Mouse (Mus musculus) bone marrow macrophage, adult 2 months (primary cell): Measurements from ENCODE around the gene Gm19935. TPM values are rescaled to one million over a fixed set of nuclear protein-coding genes. Genes with fewer than 3 reads are reported as not detected.

Experiments
- H3K27ac ChIP-seq: 2 replicates; pipeline ENCODE4 v1.5.1; 2012; ENCODE audit warnings: low read depth, low read length; ENCODE audit not compliant: insufficient read depth
- H3K4me1 ChIP-seq: 2 replicates; pipeline ENCODE4 v1.6.1; 2012; ENCODE audit warnings: low read length; ENCODE audit not compliant: control insufficient read depth, insufficient read depth
- H3K4me3 ChIP-seq: 2 replicates; pipeline ENCODE4 v1.5.1; 2012; ENCODE audit warnings: mild to moderate bottlenecking, low read length, moderate library complexity; ENCODE audit not compliant: insufficient read depth
- CTCF ChIP-seq: IDR thresholded peaks from 2 replicates; pipeline ENCODE4 v1.5.1; 2012; ENCODE audit warnings: low read depth, mild to moderate bottlenecking, low read length, moderate library complexity
- POLR2A ChIP-seq: IDR thresholded peaks from 2 replicates; pipeline ENCODE4 v1.6.1; 2012; ENCODE audit warnings: mild to moderate bottlenecking, low read depth, low read length, borderline replicate concordance
- polyA plus RNA-seq: library from polyadenylated mRNA; stranded (reverse); fragments of >200 nt; gene quantifications from 2 replicates; pipeline ENCODE4 v1.2.4, GENCODE M21; 2012; ENCODE audit not compliant: missing spikeins, insufficient read depth, insufficient read length

The Gm19935 gene
- polyA plus RNA-seq, 1 experiment, result not detected

- Histone ChIP-seq H3K4me3 (no peak overlapping the region), H3K4me1 (peaks cover 25% of the 10 kb centered on the region), H3K27ac (no peak overlapping the region)
Observed at GRCm38 (mm10) chr8:90830980-90831379, 13.8 kb upstream of the Gm19935 start.

GRCm38 (mm10) chr8:90829825-90830224, 12.6 kb upstream of the Gm19935 start:
- H3K4me1 ChIP-seq, result peaks cover 34% of the 10 kb centered on the region
- no peak overlapping the region for H3K27ac ChIP-seq
- H3K4me3 ChIP-seq, result no peak overlapping the region
- TF ChIP-seq CTCF (no peak), POLR2A (no peak)

More at GRCm38 (mm10) chr8:90830980-90831379, 13.8 kb upstream of the Gm19935 start:
- TF ChIP-seq CTCF (no peak), POLR2A (no peak)

DNA sequence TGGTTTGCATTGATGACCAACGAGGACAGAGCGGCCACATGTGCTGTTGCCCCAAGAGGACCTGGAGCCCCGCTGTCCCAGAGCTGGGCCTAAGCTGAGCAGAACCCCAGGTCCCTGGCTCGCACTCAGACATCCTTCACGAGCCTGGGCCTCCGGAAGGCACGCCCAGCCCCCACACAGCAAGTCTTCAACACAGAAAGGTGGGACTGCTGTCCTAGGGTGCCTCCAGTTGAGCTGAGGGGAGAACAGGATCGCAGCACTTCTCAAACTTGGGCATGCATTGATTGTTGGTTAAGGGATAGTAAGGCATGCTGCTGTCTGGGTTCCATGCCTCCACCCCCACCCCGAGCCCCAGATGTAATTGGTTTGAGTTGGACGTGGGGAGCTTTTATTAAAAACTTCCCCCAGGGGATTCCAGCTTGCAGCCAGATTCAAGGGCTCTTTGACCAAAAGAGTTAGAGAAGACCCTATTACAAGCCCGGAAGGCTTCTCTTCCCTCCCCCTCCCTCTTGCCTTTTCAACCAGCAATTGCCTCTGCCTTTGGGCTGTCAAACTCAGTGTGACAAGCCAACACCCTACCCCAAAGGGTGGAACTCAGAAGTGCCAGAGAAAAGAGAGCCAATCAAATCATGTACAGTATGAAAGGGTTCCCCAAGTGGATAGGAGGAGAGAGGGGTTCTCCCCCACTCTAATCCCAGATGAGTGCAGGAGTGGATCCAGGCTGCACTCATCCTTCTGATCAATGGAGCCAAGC, 12.0 kb upstream of the Gm19935 start:
- no peak overlapping the region for H3K27ac ChIP-seq
- H3K4me3 ChIP-seq, result peak overlapping the region; percentile 52
- peaks cover 38% of the 10 kb centered on the region for H3K4me1 ChIP-seq
- TF ChIP-seq CTCF (no peak), POLR2A (no peak)

DNA sequence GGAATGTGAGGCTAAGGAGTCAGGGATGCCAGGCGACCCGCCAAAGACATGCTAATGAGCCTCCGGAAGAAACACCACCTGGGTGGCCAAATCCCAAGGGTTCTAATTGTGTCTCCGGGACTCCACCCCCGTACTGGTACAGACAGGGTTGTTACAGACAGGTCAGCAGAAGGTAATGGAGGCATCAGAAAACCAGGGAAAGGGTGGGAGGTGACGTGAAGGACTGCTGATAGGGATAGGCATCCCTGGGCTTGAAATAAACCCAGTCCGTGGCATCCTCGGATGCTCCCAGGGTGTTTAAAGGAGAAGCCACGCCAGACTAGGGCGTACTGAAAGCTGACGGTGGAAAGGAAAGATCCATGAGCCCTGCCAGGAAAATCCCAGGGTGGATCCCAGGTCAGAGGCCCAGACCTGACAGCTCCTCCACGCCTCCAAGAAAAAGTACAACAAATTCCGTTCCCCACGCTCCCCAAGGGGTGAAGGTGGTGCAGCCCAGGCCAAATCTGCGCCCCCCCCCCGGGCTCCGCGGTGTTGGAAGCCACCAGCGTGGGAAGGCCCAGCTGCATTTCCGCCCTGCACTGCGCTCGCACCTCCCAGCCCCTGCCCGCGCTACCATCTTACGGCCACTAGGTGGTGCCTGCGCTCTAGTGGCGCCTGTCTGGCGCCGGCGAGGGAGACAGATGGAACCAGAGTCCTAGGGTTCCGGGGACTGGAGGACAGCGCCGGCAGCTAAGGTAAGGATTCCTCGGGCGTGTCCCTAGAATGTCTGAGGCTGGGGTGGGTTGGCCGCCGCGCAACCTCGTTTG, 11.2 kb upstream of the Gm19935 start, which contains the start of gene Chd9:
TSS of gene Chd9 (plus strand) at position 172 of the 806 bp plus-strand sequence.
- Histone ChIP-seq H3K4me3 (peak within 1 kb of the TSS; percentile 52), H3K4me1 (peaks cover 31% of the 10 kb centered on the region), H3K27ac (no peak within 1 kb of the TSS)
- TF ChIP-seq POLR2A, result no peak
- TF ChIP-seq CTCF, result peak; percentile 78

DNA sequence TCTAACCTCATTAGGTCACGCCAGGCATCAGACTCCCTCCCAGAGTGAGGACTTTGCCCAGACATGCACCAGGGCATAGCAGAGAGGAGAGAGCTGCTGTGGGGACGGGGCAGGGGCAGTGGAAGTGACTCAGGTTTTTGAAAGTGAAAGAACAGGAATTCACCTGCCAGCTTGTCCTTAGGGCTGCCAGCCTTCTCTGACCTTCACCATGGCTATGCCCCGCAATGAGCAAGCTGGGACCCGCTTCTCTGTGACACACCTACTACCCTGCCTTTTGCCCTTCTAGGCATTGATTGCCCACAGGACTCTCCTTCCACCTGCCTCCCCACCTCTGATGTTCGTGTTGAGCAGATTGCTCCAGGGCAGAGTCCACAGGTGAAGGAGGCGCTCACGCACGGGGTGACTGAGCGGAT, 8.3 kb upstream of the Gm19935 start:
- no peak overlapping the region for H3K4me3 ChIP-seq
- peaks cover 42% of the 10 kb centered on the region for H3K4me1 ChIP-seq
- no peak overlapping the region for H3K27ac ChIP-seq
- TF ChIP-seq CTCF (no peak), POLR2A (no peak)

DNA sequence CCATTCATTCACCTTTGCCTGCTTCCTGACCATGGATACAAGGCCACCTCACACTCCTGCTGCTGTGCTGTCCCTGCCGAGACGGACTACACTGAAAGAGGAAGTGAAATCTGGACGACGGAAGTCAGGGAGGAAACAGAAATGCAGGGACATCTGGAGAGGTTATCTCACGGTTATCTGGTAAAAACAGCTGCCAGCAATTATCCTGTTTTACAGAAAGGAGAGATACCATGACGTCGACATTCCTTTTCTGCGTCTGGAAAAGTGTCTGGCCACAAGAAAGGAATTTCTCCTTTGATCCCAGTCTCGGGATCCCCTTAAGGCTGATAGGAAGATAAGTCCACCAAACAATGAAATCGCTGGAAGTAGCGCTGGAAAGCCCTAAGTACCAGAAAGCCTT, 5.2 kb upstream of the Gm19935 start:
- peaks cover 51% of the 10 kb centered on the region for H3K4me1 ChIP-seq
- peak overlapping the region; percentile 5; the same call in 1 of the 2 replicates for H3K27ac ChIP-seq
- H3K4me3 ChIP-seq, result 0 out of 2 replicates have a peak overlapping the region, but pooled peaks have one; percentile 10
- no peak for TF ChIP-seq CTCF
- TF ChIP-seq POLR2A, result no peak

- H3K4me3 ChIP-seq, result no peak overlapping the region
- peaks cover 46% of the 10 kb centered on the region for H3K4me1 ChIP-seq
- TF ChIP-seq POLR2A (no peak), CTCF (no peak)
- no peak overlapping the region for H3K27ac ChIP-seq
Observed at GRCm38 (mm10) chr8:90820321-90820696, 3.1 kb upstream of the Gm19935 start.

GRCm38 (mm10) chr8:90819561-90820320, 2.5 kb upstream of the Gm19935 start:
- Histone ChIP-seq H3K4me1 (peaks cover 41% of the 10 kb centered on the region), H3K4me3 (no peak overlapping the region), H3K27ac (no peak overlapping the region)
- TF ChIP-seq CTCF, result no peak
- TF ChIP-seq POLR2A, result no peak

- Histone ChIP-seq H3K4me3 (no peak overlapping the region), H3K4me1 (peaks cover 18% of the 10 kb centered on the region), H3K27ac (no peak overlapping the region)
- TF ChIP-seq POLR2A, result no peak
- no peak for TF ChIP-seq CTCF
Observed at GRCm38 (mm10) chr8:90816061-90816882, 921 bp downstream of the Gm19935 start.
